Mouse (Mus musculus) ES-E14 (cell line): Measurements from ENCODE around the gene Acoxl.

ENCODE experiments used
- CHD2 ChIP-seq: IDR thresholded peaks from 2 replicates; pipeline ENCODE4 v1.6.1; 2014; ENCODE audit warnings: mild to moderate bottlenecking, low read depth, low read length, inconsistent platforms
- HCFC1 ChIP-seq: IDR thresholded peaks from 2 replicates; pipeline ENCODE4 v1.6.1; 2012; ENCODE audit warnings: low read length, inconsistent platforms, borderline replicate concordance; ENCODE audit not compliant: insufficient read depth
- MAFK ChIP-seq: IDR thresholded peaks from 2 replicates; pipeline ENCODE4 v1.6.1; 2014; ENCODE audit warnings: mild to moderate bottlenecking, low read depth, low read length, inconsistent platforms; ENCODE audit not compliant: insufficient read depth
- ZC3H11A ChIP-seq: IDR thresholded peaks from 2 replicates; pipeline ENCODE4 v1.6.1; 2012; ENCODE audit warnings: low read depth, mild to moderate bottlenecking, inconsistent platforms, low read length, borderline replicate concordance
- ZNF384 ChIP-seq: IDR thresholded peaks from 2 replicates; pipeline ENCODE4 v1.6.1; 2012; ENCODE audit warnings: low read depth, low read length, inconsistent platforms

DNA sequence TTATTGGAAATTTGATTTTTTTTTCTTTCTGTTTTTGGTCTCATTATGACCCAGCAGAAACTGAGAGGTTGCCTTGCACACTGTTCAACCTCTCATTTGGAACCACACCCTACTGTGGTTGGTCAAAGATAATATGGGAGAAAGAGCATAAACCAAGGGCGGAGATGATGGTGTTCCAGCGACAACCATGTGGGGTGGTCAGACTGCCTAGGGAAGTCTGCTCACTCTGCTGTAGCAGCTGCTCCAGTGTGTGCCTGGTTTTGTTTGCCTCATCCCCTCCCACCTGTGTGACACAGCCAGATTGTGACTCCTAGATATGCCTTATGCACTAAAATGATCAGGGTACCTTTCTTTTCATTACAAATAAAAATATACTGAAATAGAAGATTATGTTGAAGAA lies 130.3 kb downstream of the Acoxl start:
- TF ChIP-seq CHD2, result no peak
- no peak for TF ChIP-seq ZC3H11A
- no peak for TF ChIP-seq HCFC1
- no peak for TF ChIP-seq ZNF384
- no peak for TF ChIP-seq MAFK
